Mouse (Mus musculus): ENCODE measurements at regions not wholly inside any gene's neighbourhood (a gene's known extent, or its start where the extent isn't known, plus 50 kb on each side); places are given as distances from the start of the nearest gene placed in this dataset.

GRCm38 (mm10) chr15:93903671-93904603 is 308.2 kb upstream of the Prickle1 start:
- H3K9me3 ChIP-seq (replicated peaks; ENCODE audit: insufficient read depth, low read length), result no peaks in the 10 kb centered on the region
- TF ChIP-seq CHD2 (IDR thresholded peaks at IDR 0.05; ENCODE audit: low read length), result no peak
- no peak for TF ChIP-seq BHLHE40 (IDR thresholded peaks at IDR 0.05; ENCODE audit: borderline replicate concordance, low read depth, low read length)
- TF ChIP-seq ETS1 (IDR thresholded peaks at IDR 0.05; ENCODE audit: low read depth, low read length), result no peak
- TF ChIP-seq ZC3H11A (IDR thresholded peaks at IDR 0.05; ENCODE audit: low read depth, low read length), result no peak
- H3K4me3 ChIP-seq (ENCODE audit: control insufficient read depth in 1 of 2, insufficient read depth in 1 of 2, low read depth in 2 of 2, low read length in 2 of 2), result no peak overlapping the region
- H3K9ac ChIP-seq (ENCODE audit: control insufficient read depth, low read depth, low read length, poor library complexity, severe bottlenecking), result no peak overlapping the region
- DNase-seq (ENCODE audit: low read depth, low spot score), result no peak
- H3K79me2 ChIP-seq (ENCODE audit: control insufficient read depth, insufficient read depth, low read length, poor library complexity), result no peaks in the 10 kb centered on the region
- H3K36me3 ChIP-seq (ENCODE audit: control insufficient read depth in 1 of 2, insufficient read depth in 2 of 2, low read length in 2 of 2), result no peaks in the 10 kb centered on the region
- H3K27me3 ChIP-seq (ENCODE audit: control insufficient read depth in 1 of 2, insufficient read depth in 2 of 2, low read length in 2 of 2), result no peaks in the 10 kb centered on the region
- H3K27ac ChIP-seq (ENCODE audit: control insufficient read depth, low read depth, low read length), result no peak overlapping the region
- H3K4me1 ChIP-seq (ENCODE audit: control insufficient read depth in 1 of 2, insufficient read depth in 2 of 2, low read length in 2 of 2), result no peaks in the 10 kb centered on the region

GRCm38 (mm10) chr15:93882826-93883225 is 287.1 kb upstream of the Prickle1 start:
- no peaks in the 10 kb centered on the region for H3K9me3 ChIP-seq (replicated peaks; ENCODE audit: insufficient read depth, low read length)
- H3K9ac ChIP-seq (ENCODE audit: control insufficient read depth, low read depth, low read length, poor library complexity, severe bottlenecking), result no peak overlapping the region
- H3K4me1 ChIP-seq (ENCODE audit: control insufficient read depth in 1 of 2, insufficient read depth in 2 of 2, low read length in 2 of 2), result no peaks in the 10 kb centered on the region
- H3K79me2 ChIP-seq (ENCODE audit: control insufficient read depth, insufficient read depth, low read length, poor library complexity), result no peaks in the 10 kb centered on the region
- H3K27me3 ChIP-seq (ENCODE audit: control insufficient read depth in 1 of 2, insufficient read depth in 2 of 2, low read length in 2 of 2), result no peaks in the 10 kb centered on the region
- H3K4me3 ChIP-seq (ENCODE audit: control insufficient read depth in 1 of 2, insufficient read depth in 1 of 2, low read depth in 2 of 2, low read length in 2 of 2), result no peak overlapping the region
- no peak overlapping the region for H3K27ac ChIP-seq (ENCODE audit: control insufficient read depth, low read depth, low read length)
- TF ChIP-seq NELFE (IDR thresholded peaks at IDR 0.05; ENCODE audit: low read depth, low read length), result no peak
- no peak for TF ChIP-seq MAZ (IDR thresholded peaks at IDR 0.05; ENCODE audit: low read depth, low read length)
- no peak for TF ChIP-seq RCOR1 (IDR thresholded peaks at IDR 0.05; ENCODE audit: low read depth, low read length)
- no peak for TF ChIP-seq MAX (IDR thresholded peaks at IDR 0.05; ENCODE audit: low read length)
- no peak for TF ChIP-seq ZKSCAN1 (IDR thresholded peaks at IDR 0.05; ENCODE audit: low read depth, low read length)
- no peak for TF ChIP-seq CHD2 (IDR thresholded peaks at IDR 0.05; ENCODE audit: low read length)
- TF ChIP-seq E2F4 (IDR thresholded peaks at IDR 0.05; ENCODE audit: borderline replicate concordance, low read depth, low read length), result no peak
- TF ChIP-seq TAL1 (IDR thresholded peaks at IDR 0.05; ENCODE audit: low read length), result no peak
- DNase-seq (ENCODE audit: low read depth, low spot score), result no peak
- no peaks in the 10 kb centered on the region for H3K36me3 ChIP-seq (ENCODE audit: control insufficient read depth in 1 of 2, insufficient read depth in 2 of 2, low read length in 2 of 2)

GRCm38 (mm10) chr15:93881276-93881675 is 285.6 kb upstream of the Prickle1 start:
- Histone ChIP-seq H3K36me3 (ENCODE audit: control insufficient read depth in 1 of 2, insufficient read depth in 2 of 2, low read length in 2 of 2) (no peaks in the 10 kb centered on the region), H3K4me1 (ENCODE audit: control insufficient read depth in 1 of 2, insufficient read depth in 2 of 2, low read length in 2 of 2) (no peaks in the 10 kb centered on the region), H3K9me3 (replicated peaks; ENCODE audit: insufficient read depth, low read length) (no peaks in the 10 kb centered on the region), H3K9ac (ENCODE audit: control insufficient read depth, low read depth, low read length, poor library complexity, severe bottlenecking) (no peak overlapping the region), H3K4me3 (ENCODE audit: control insufficient read depth in 1 of 2, insufficient read depth in 1 of 2, low read depth in 2 of 2, low read length in 2 of 2) (no peak overlapping the region), H3K27me3 (ENCODE audit: control insufficient read depth in 1 of 2, insufficient read depth in 2 of 2, low read length in 2 of 2) (no peaks in the 10 kb centered on the region), H3K27ac (ENCODE audit: control insufficient read depth, low read depth, low read length) (no peak overlapping the region), H3K79me2 (ENCODE audit: control insufficient read depth, insufficient read depth, low read length, poor library complexity) (no peaks in the 10 kb centered on the region)
- TF ChIP-seq UBTF (IDR thresholded peaks at IDR 0.05; ENCODE audit: borderline replicate concordance, insufficient read depth, low read depth, low read length), result no peak
- TF ChIP-seq JUND (IDR thresholded peaks at IDR 0.05; ENCODE audit: low read depth, low read length), result no peak
- TF ChIP-seq SMC3 (IDR thresholded peaks at IDR 0.05; ENCODE audit: low read depth, low read length), result no peak
- no peak for TF ChIP-seq RAD21 (IDR thresholded peaks at IDR 0.05; ENCODE audit: low read depth, low read length)
- TF ChIP-seq MYB (IDR thresholded peaks at IDR 0.05; ENCODE audit: low read depth, low read length), result no peak
- TF ChIP-seq MAZ (IDR thresholded peaks at IDR 0.05; ENCODE audit: low read depth, low read length), result no peak
- no peak for TF ChIP-seq MEF2A (IDR thresholded peaks at IDR 0.05; ENCODE audit: extremely low read depth, insufficient replicate concordance, low read depth, low read length, poor library complexity, severe bottlenecking)
- TF ChIP-seq GATA1 (IDR thresholded peaks at IDR 0.05; ENCODE audit: low read depth, low read length), result no peak
- no peak for TF ChIP-seq TBP (IDR thresholded peaks at IDR 0.05; ENCODE audit: low read depth, low read length)
- no peak for TF ChIP-seq CHD2 (IDR thresholded peaks at IDR 0.05; ENCODE audit: low read length)
- no peak for DNase-seq (ENCODE audit: low read depth, low spot score)
